Mouse (Mus musculus) thymus, postnatal 25 days (tissue): Measurements from ENCODE around the gene Olfr1393.

Experiments
- DNase-seq: peaks from one replicate; pipeline ENCODE4 v3.0.0; 2022

The Olfr1393 gene

DNA sequence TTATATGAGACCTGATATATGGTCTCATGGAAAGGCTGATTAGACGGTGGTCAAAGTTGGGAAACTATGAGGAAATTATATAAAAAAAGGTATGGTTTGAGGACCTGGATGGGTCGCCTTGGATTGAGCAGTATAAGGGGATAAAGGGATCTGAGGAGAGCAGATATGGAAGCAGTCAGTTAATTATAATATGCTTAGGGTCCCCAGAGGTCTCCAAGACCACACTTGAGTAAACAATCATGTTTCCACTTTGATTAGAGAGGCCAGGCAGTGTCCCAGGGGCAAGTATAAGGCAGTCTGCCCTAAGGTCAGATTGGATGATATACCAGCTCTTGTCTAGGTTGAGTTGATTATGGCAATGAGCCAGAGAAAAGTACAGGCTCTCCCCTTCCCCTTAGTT, 44.3 kb downstream of the Olfr1393 start, which contains the start of gene Olfr1391:
Olfr1391 (plus strand) TSS at position 301 of the 400 bp plus-strand sequence.
- DNase-seq = no peak

DNA sequence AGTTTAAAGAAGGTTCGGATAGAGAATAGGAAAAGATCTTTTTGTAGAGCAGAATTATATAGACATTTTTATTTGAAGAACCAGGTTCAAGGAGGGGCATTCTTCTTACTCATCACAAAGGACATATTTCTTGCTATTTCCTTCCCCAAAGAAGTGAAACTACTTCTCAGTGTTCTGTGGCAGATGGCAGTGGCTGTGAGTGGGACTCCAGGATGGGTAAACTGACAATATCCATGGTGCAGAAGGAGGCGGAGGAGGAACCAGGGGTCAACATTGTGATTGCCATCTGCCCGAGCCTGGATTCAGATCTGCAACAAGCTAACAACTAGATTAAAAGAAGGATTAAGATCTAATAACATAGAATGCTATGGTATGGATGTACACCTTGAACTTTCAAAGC, 48.6 kb downstream of the Olfr1393 start:
- no peak for DNase-seq

DNA sequence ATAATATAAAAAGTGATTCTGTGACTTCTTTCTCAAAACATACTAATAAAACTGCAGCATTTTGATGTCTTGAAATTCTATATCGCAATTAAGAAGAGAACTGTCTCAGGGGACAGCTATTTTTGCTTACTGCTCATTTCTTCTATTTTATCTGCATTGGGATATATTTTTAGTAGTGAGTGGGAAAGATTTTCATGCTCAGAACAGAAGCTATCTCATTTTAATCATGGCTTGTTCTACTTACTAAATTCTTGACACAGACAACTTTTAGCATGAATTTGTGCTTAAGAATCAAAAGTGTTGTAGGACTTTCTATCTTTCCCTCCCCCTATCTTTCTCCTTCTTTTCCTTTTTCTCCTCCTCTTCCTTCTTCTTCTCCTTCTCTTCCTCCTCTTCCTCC, 51.6 kb downstream of the Olfr1393 start:
- DNase-seq = no peak
